Mouse (Mus musculus) spleen, adult 18-20 months (tissue): Measurements from ENCODE around the gene Dixdc1.
"Not testable (repeated sequence)": the region's sequence is repeated elsewhere in the genome, so short reads cannot be mapped to it uniquely, and the experiment has no call there.

ENCODE experiments used
- DNase-seq, 2 experiments: peaks; one replicate each; pipeline ENCODE4 v3.0.0; 2022; ENCODE audit warnings: mixed read lengths in 2 of 2

Dixdc1 gene

GRCm38 (mm10) chr9:50646826-50647370, 92.4 kb downstream of the Dixdc1 start:
- no peak for DNase-seq

DNA sequence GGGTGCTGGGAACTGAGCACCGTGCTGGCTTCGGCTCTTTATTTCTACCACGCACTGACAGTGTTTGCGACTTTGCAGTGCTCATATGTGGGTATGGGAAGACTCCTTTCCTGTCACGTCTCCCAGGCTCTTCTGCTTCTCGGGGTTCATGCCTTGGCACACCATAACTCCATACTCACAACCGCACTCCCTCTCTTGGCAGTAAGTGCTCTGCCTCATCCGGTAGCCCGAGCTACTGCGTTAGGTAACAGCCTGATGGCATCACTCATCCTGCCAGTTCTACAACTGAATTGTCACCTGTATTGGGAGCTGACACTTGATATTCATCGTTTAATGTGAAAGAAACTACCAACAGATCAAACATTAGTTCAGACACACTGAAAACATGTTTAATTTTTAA, 105.0 kb downstream of the Dixdc1 start:
- DNase-seq = no peak

- no peak for DNase-seq
Observed at GRCm38 (mm10) chr9:50633059-50633458, 106.3 kb downstream of the Dixdc1 start.

DNA sequence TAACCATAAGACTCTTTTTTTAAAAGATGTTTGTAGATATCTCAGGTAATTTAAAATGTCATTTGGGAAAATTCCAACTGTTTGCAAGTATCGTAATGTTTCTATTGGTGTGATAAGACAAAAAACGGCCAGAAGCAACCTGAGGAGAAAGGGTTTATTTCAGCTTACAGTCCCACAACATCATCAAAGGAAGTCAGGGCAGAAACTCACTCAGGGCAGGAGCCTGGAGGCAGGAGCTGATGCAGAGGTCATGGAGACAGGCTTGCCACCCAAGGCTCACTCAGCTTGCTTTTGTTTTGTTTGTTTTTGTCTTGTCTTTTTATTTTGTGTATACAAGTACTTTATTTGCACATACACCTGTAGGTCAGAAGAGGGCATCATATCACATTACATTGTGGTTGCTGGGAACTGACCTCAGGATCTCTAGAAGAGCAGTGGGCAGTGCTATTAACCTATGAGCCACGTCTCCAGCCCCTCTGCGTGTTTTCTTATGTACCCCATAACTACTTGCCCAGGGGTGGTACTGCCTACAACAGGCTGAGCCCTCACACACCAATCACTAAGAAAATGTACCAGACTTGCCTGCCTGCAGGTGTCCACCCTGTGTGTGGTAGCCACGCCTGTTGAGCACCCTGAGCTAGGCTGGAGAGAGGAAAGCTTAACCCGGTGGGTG, 107.2 kb downstream of the Dixdc1 start:
- no peak for DNase-seq

- not testable (repeated sequence) for DNase-seq
Observed at GRCm38 (mm10) chr9:50630903-50631302, 108.4 kb downstream of the Dixdc1 start.

DNA sequence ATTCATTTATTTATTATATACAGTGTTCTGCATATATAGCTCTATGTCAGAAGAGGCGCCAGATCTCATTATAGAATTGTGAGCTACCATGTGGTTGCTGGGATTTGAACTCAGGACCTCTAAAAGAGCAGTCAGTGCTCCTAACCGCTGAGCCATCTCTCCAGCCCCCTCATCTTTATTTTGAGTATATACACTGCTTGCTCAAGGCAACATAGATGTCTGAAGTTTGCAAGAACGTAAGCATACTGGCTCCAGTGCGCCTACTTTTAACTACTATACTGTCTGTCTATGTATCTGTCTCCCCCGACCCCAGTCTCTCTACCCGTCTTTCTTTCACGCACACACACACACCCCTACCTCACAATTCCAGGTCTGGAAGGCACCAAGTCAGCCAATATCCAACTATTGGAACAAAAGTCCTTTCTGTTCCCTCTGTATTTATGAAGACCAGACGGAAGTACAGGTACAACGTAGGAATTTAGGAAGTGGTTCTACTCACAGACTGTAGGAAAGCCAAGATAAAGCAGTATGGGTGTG, 121.5 kb downstream of the Dixdc1 start:
- DNase-seq = no peak

GRCm38 (mm10) chr9:50616766-50617603, 122.3 kb downstream of the Dixdc1 start, which contains the start of the genes Pih1d2 and Nkapd1:
Pih1d2 (plus strand) TSS chr9:50617321.
Nkapd1 (minus strand) TSS chr9:50617464.
- peak; percentile 74 to 87 for DNase-seq

DNA sequence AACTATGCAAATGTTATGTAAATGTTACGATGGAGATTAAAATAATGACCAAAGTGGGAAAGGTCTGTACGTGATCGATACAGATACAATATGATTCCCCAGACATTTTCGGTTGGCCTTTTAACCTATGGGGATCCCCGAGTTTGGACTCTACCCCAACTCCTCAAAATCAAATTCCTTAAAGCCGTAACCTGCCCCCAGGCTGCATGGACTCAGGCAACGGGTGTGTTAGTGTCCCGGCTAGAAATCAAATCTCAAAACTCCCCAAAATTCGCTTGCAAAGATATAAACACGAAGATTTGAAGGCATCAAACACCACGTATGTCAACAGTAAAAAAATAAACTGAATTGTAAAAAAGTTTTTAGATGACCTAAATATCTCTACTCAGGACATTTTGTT, 123.2 kb downstream of the Dixdc1 start:
- DNase-seq = no peak
